Mouse (Mus musculus) CD4-positive, CD25-positive, alpha-beta regulatory T cell, adult 2 months (primary cell): ENCODE results near the gene Fbxl13.

Experiments used
- DNase-seq: peaks from one replicate; pipeline ENCODE4 v3.0.0-alpha.2; 2012; ENCODE audit warnings: low read depth, low spot score

Fbxl13 gene

DNA sequence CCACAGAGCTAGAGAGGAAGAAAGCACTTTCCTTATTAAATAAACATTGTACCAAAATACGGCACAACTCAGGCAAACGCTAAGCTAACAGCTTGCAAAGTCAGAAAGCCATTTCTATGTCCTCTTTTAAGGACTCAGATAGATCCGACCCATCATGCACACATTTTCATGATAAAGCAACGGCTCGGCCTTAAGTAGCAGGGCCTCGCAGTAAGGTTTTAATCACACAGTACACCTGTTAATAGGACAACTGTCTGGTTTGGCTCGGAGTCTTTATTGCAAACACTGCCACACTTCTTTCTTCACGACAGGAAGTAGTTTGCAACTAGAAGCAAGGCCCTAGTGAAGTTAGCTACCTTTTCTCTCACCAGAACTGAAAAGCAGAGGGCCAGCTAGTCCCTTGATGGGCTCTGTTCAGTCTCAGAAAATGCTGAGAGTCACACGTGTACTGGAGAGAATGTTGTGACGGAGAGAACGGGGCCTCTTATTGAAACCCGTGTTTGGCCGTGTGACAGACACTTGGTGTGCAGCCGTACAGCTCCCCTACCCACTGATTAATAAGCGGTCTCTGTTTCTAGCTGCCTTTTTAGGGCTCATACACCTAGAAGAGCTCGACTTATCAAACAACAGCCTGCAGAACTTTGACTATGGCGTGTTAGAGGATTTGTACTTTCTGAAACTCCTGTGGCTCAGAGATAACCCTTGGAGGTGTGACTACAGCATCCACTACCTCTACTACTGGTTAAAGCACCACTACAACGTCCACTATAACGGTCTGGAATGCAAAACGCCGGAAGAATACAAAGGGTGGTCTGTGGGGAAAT, 70.8 kb downstream of the Fbxl13 start:
- DNase-seq: no peak

DNA sequence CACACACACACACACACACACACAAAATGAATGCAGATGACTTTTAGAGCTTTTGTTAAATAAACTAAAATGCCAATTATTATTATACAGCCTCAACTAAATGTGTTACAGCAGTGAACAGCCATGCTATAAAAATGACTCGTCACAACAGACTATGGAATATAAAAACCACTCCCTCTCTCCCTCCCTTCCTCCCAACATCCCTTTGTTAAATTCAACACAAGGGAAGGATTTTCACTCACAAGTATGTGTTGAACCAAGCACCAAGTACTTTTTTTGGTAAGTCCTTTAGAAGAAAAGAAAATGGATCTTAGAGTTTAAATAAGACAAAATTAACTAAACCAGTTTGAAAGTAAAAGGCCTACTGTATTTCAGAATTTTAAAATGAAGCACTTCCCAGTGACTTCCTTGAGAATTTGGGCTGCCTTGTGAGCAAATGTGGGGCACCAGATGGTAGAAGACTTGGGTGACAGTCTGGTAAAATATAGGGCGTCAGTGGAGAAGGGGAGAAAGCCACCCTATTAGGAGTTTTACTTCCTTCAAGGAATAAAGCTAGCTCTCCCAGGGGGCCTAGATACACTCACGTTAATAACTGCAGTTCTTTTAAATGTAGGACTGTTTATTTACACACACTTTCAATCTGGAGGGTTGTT, 72.5 kb downstream of the Fbxl13 start:
- no peak for DNase-seq

DNA sequence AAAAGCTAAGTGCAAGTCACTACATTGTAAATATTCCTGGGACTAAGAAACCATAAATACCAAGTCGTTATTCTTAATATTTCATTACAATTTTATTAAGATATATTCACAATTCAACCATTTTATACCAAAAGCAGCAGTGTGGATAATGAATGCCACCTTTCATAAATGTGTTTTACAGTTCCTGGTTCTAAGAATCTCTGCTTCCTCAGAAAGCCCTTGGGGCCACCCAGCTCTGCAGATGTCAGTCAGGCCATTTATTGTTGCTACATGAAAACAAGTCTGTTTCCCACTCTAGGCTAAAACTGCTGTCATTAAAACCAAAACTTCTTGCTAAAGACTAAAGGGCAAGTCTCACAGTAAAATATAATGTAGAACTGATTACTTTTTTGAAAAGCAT, 77.7 kb downstream of the Fbxl13 start:
- DNase-seq: no peak

DNA sequence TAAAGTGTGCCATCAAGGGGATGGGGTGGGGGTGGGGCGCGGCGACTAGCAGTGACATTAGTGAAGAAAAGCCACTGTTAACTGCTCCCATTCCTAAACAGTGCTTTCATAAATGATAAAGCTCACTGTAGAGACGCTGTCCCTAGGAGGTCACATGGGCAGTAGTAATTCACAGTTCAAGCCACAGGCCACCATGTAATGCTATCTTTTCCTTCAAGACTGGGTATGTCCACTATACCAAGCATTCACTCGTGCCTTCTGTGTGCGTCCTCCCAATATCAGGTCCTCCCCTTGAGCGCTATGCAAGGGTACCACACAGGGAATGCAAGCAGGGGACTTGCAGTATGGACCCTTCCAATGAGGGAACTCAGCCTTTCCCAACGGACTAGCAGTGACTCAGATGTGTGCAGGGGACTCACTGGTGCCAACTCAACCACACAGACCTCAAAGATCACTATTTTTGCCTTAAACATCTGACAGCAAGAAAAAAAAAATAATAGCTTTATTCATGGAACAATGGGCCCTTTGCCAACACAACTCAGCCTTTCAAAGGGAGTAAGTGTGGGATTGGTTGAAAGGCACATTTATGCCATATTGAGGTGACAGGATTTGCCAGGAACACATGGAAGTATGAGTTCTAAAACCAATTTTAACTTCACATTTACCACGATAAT, 79.9 kb downstream of the Fbxl13 start:
- no peak for DNase-seq

DNA sequence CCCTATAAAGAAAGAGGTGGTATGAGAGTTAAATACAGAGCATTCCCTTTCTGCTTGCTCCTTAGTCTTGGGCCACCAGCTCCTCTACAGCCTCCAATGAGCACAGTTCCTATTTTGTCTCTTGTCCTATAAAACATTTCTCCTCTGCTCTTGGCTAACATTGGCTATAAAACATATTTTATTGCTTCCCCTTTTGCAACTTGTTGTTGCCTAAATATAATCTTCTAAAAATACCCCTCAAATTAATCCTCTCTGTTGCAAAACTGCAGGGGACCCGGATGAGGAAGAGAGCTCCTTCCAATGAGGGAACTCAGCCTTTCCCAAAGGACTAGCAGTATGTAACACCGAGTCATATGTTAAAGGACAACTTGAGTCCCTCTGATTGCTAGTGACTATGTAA, 81.5 kb downstream of the Fbxl13 start:
- no peak for DNase-seq

DNA sequence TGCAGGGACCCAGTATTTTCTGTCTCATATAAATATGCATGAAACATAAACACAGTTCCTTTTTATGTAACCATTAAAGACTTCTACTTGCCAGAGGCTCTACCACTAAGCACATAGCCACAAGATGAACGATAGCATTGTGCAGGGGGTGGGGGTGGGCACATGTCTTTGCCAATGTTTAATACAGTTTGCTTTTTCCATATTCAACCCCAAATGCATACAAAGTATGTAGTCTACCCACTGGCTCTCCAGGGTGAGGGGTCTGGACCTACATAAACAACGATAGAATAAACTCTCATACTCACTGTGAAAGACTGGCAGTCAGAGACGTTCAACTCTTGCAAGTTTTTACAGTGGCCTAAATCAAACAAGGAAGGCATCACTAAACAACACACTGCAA, 88.9 kb downstream of the Fbxl13 start:
- DNase-seq: no peak

DNA sequence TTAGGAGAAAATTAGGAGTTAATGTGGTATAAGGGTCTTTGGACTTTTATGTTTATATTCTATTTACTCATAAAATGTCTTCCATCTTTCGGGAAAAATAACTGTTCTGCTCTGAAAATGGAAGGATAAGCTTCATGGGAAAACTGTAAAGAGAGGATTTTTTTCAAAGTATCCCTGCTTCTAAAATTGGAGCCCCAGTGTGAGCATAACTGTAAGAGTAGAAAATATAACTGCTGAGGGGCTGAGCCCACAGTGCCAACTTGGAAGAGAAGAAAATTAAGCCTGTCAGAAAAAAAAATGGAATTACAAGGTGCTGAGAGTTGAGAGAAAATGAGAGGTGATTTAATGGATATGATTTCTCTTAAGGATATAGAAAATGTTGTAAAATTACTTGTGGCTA, 90.7 kb downstream of the Fbxl13 start:
- DNase-seq: no peak

DNA sequence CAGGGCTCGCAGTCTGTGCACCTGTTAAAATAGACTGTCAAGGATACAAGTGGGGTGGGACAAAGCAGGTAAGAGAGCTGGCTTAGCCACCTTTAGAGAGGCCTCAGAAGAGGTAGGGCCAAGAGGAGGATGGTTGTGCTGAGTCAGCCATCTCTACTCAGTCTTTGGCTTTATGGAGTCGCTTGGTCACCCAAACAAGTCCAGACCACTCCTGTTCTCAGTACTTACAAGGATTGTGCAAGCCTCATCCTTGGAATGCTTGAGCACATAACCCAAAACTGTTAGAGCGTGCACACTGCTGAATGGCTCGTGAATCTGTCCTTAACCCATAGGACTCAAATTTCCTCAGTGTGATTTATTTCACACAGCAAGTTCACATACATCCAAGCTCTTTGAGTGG, 91.7 kb downstream of the Fbxl13 start:
- no peak for DNase-seq

DNA sequence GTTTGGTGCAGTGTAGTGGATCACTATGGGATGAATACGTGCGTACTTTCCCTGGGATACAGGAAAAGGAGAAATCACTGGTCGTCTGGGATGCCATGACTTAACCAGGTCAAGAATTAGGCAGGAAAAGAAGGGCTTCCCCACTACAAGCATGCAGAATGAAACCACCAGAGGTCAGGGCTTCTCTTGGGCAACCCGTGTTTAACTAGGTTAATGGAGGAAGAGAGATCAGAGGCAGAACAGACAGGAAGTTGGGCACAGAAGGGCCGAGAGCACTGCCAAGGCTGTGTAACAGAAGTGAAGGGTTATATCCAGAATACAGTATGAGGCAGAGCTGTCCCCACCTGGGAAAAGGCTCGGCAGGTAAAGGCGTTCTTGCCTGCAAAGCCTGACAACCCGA, 98.4 kb downstream of the Fbxl13 start:
- DNase-seq: no peak

DNA sequence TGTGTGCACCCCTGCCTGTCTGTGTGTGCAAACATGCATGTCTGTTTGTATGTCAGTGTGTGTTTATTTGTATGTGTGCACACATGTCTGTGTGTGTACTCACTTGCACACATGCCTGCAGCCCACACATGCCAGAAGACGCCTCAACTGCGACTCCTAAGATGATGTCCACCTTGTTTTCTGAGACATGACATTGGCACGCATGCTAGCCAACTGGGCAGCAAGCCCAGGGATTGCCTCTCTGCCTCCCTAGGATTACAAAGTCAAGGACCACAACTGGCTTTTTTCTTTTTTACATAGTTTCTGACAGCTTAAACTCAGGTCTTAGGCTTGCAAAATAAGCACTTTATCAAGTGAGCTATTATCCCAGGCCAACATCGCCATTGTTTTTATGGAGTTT, 99.6 kb downstream of the Fbxl13 start:
- DNase-seq: no peak

DNA sequence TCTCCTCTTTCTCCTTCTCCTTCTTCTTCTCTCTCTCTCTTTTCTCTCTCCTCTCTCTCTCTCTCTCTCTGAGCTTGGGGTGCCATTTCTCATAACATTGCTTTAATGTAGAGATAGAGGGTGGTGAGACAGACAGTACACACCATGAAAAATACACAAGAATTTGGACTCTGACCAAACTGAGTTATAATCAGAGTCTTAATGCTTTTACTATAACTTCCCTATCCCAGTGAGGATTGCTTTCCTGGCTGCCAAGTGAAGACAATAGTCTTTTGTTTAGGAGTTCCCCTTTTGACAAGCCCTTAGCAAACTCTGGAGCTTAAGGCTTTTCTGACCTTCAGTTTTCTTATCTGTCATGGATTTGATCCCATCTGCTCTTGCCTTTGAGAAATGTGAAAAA, 100.2 kb downstream of the Fbxl13 start:
- no peak for DNase-seq

DNA sequence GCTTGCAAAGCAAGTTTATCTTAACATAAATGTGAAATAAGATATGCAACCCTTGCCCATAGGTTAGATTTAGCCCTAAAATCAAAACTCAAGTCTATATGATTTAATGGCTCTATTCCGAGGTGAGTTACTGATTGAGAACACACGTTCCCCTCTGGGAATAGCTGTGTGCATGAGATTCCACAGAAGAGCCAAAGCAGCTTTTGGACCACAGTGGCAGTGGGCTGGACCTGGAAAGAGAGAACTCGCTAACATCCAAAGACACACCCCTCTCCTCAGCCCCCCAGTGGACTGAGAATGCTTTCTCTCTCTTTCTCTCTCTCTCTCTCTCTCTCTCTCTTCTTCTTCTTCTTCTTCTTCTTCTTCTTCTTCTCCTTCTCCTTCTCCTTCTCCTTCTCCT, 100.6 kb downstream of the Fbxl13 start:
- DNase-seq: no peak

DNA sequence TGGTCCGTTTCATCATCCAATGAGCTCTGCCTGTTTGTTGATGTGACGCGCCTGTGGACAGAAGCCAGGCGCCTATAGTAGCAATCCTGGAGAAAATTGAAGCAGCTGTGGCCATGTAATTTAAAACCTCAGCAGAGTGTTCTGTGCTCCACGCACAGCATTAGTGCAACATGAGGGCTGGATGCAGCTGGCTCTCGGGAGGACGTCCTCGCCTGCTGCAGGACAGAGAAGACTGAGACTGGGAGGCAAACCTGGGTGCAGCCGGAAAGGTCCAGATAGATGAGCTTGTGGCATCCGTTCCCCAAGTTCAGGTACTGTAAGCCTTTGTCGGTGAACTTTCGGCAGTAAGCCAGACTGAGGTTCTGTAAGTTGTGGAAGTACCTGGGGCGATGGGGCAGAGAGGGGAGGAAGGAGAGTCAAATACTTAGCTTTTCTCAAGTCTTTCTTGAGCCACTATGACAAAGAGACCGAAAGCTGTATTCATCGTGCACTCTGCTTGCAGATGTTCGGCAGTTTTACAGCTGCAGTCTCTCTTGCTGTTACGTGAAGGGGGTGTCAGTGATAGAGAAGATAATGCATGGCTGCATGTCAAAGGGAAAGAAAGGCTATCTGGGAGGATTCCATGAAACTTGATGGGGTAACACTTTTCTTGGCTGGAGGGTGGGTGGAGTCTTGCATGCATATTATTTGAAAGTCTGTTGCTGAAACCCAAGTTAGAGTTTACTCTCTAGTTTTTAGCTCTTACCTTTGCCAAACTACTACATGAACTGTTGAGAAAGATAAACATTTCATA, 101.8 kb downstream of the Fbxl13 start, which contains the start of gene Lrrc17:
Gene Lrrc17 (plus strand): TSS at position 151 of the 793 bp plus-strand sequence.
- no peak for DNase-seq

DNA sequence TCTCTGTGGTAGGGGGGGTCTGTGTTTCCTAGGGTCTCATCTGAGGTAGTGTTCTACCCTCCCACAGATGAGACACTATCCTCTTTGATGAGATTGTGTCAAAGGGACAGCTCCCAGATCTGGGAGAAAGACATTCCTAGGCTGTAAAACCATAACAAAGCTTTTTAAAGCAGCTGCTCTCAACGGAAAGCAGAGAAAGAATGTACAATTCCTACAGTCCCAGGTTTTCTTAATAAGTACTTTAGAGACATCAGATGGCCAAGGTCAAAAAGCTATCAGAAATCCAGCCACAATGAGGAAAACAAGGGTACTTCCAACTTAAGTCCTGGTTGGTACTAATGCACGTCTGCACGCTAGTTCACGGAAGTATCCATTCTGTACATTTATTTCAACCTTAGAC, 103.2 kb downstream of the Fbxl13 start:
- no peak for DNase-seq

DNA sequence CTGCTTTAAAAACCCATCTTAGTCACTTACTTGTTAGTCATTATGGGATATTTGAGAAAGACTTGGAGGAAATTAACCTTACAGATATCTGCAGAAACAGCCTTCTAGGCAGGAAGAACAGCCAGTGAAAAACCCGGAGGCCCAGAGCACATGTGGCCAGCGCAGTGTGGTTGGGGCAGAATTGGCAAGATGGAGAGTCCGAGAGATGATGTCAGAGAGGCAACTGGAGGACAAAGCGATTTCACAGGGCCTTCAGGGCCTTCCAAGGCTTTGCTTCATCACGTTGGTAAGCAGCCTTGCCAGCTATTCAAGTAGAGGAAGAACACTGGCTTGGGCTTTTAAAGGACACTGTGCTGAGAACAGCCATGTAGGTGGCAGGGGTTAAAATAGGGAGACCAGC, 112.5 kb downstream of the Fbxl13 start:
- no peak for DNase-seq

DNA sequence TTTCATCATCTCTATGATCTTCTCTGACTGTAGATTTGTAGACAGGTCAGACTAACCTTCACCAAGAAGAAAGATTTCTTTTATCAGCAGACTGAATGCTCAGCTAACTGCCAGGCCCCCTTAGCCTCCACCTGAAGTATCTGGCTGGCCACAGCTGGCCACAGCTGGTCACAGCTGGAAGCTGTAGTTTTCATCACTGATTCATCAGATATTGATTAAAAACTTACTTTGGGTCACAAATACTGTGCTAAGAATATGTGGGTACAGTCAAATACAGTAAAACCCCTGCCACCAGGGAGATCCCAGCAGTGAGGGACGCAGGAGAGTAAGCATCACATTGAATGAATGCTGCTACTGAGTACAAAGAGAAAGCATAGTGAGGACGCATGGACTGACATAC, 113.3 kb downstream of the Fbxl13 start:
- no peak for DNase-seq

DNA sequence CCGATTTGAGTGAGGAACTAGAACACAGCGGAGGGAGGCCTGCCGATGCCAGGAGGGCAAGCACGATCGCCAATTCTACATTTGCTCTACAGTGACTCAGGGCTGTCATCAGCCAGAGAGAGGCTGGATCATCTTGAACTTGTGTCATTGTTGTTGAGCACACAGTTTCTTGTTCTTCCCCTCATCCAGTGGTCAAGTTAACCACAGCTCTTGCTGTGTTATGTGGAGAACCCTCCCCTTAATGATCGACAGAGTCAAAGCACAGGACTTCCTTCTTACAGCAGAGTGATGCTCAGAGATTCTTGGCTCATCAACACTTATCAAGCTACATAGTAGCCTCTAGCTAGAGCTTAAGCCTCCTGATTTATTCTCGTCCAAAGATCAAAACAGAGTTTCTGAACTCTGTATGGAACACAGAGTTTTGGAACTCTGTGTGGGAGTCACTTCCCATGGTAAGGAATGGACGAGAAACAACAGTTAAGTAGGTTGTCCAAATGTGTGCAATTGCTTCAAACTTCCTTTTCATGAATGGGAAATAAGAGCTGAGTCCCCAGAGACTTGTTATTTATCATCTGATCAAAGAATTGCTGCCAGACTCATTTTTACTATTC, 116.2 kb downstream of the Fbxl13 start:
- no peak for DNase-seq

DNA sequence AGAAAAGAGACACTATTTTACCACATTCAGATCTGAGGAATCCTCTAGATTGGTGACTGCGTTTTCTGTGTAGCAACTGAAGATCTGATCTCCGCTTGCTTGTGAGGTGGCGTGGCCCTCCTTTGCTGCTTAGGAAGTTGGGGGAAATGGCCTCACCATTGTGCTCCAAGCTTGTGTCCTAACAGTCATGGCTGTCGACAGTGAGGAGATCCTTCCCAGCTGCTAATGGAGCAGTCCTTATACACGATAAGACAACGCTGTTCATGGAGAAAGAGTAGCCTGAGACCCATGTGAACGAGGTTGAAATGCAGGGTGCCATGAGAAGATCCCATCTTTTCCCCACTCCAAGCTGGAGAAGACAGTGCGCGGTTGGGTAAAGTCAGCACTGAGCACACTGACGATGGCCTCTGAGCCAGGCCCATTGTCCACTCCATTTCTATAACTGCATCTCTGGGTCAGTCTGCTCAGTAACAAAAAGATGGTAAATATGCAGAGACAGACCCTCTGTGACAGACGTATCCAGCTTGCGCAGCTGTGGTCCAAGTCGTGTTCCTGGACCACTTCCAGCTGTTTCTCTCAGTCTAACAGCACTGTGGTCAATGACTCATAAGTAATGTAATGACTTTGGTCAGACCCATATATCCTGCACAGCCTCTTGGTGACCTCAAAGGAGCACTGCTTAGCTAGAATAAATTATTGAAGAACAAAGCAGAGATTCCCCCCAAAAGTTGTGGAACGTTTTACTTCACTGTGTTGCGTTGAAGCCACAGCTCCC, 117.2 kb downstream of the Fbxl13 start:
- no peak for DNase-seq

DNA sequence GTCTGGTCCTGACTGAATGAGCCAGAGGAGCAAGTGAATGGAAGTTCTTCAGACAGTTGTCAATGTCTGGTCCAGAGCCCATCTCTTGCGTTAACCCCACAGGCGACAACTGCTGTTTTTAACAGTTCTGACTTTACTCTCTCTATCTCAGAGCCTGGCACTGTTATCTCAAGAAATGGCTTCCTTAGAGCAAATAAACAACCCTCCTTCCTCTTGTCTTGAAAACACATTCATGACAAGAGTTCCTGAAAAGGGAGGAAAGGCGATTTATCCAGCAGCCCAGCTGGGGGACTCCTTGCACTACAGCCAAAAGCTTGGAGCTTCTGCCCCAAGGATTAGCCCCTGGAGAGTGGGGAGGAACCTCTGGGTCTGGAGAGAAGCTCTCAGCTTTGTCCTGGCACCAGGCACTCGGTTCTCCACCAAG, 117.9 kb downstream of the Fbxl13 start:
- no peak for DNase-seq

DNA sequence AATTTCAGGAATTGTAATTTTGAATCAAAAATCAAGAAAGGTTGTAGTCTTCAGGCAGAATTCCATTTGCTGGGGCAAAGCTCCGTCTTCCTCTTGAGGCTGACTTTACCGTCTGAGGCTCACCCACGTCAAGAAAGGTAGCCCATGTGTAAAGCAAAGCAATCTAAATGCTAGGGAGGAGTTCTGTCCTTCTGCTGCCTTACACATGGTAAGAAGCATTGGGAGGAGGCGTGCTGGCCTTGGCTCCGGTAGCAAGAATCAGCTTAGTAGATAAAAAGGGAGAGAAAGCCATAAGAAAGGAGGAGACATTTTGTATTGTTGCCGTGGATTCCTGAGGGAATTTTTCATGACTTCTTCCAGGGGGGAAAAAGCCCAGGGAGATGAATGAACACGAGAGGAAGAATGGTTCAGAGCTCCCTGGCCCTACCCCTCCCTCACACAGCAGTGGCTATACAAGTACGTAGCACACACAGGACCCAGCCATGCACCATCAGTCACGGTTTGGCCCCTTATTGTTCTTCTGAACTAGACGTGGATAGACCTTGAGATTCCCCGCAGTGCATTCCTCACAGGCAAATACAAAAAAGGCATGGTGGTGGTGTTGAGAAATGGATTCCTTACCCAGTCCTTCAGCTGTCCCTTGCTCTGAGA, 118.5 kb downstream of the Fbxl13 start:
- DNase-seq: no peak
